Mouse (Mus musculus): ENCODE measurements around the gene Zbtb38. TPM values are rescaled to one million over a fixed set of nuclear protein-coding genes. Genes with fewer than 3 reads are reported as not detected.
"Not testable (repeated sequence)": the region's sequence is repeated elsewhere in the genome, so short reads cannot be mapped to it uniquely, and the experiment has no call there.

Gene Zbtb38
- polyA plus RNA-seq, 1 experiment from 2014 or later: 7.5 TPM

DNA sequence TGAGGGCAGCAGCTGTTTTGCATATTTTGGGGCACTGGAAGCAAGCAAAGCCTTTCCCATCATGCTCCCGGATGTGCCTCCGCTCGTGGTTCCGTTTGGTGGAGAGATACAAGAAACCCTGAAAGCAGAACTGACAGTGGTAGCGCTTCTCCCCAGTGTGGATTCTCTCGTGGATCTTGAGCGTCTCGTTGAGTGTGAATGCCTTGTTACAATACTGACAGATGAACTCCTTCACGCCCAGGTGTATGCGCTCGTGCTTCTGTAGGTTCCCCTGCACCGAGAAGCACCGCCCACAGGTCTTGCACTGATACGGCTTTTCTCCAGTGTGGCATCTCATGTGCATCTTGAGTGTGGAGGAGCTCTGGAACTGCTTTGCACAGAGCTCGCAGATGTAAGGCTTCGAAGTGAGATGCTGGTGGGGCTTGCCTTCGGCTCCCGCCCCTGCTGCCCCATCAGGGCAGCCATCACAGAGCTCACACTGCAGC is 67.0 kb downstream of the Zbtb38 start:
- WGBS (ENCODE audit: insufficient replicate concordance): 83% methylated on average over 18 of the region's 18 CpGs
- no peak overlapping the region for H3K27ac ChIP-seq (ENCODE audit: low read depth)
- no peak for ATAC-seq
- H3K27me3 ChIP-seq (ENCODE audit: insufficient read depth, low read length): no peaks in the 10 kb centered on the region
- no peak for DNase-seq
- no peak overlapping the region for H3K4me3 ChIP-seq (ENCODE audit: low read depth, low read length)
- H3K4me1 ChIP-seq (ENCODE audit: insufficient read depth): no peaks in the 10 kb centered on the region
- TF ChIP-seq CTCF (IDR thresholded peaks at IDR 0.05; ENCODE audit: low read depth) (no peak), EP300 (IDR thresholded peaks at IDR 0.05; ENCODE audit: low read depth) (no peak)
- no peak overlapping the region for H3K4me2 ChIP-seq (ENCODE audit: low read depth, low read length)
- H3K9me3 ChIP-seq (ENCODE audit: low read length): no peaks in the 10 kb centered on the region
- no peak overlapping the region for H3K9ac ChIP-seq (replicated peaks)
- H3K36me3 ChIP-seq (replicated peaks; ENCODE audit: insufficient read depth, low read length): peaks cover 28% of the 10 kb centered on the region

DNA sequence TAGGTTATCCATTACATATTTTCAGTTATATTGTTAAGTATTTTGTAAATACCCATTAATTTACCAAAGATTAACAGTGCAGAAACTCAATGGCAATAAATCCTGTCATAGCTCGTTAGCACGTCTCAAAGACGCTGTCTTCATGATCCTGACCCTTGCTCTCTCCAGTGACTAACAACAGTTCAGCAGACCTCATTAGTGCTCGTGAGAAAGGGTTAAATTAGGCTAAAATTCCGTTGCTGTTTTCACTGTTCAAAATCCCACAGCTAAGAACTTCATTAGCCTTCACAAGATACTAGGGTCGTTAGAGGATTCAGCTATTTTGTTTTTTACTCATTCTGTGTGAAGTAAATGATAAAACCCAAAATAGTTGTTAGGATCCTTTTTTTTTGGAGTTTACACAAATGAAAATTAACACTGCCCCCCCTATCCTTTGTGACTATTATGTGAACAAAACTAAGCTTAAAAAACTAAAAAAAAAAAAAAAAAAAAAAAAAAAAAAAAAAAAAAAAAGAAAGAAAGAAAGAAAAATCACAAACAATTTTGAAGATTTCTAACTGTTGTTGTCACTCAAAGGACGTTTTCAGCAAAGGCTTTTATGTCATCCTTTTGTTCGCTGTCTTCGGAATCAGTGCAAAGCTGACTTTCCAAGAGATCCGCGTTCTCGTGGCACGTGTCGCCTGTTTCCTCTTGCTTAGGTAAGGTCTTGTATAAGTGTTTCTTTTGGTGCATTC is 67.6 kb downstream of the Zbtb38 start:
- H3K9me3 ChIP-seq (ENCODE audit: low read length): no peaks in the 10 kb centered on the region
- ATAC-seq: no peak
- H3K4me3 ChIP-seq (ENCODE audit: low read depth, low read length): no peak overlapping the region
- no peak for DNase-seq
- TF ChIP-seq CTCF (IDR thresholded peaks at IDR 0.05; ENCODE audit: low read depth): no peak
- TF ChIP-seq EP300 (IDR thresholded peaks at IDR 0.05; ENCODE audit: low read depth): no peak
- no peak overlapping the region for H3K4me2 ChIP-seq (ENCODE audit: low read depth, low read length)
- WGBS (ENCODE audit: insufficient replicate concordance): 86% methylated on average over 14 of the region's 14 CpGs
- no peaks in the 10 kb centered on the region for H3K4me1 ChIP-seq (ENCODE audit: insufficient read depth)
- no peak overlapping the region for H3K27ac ChIP-seq (ENCODE audit: low read depth)
- H3K36me3 ChIP-seq (replicated peaks; ENCODE audit: insufficient read depth, low read length): peaks cover 28% of the 10 kb centered on the region
- no peak overlapping the region for H3K9ac ChIP-seq (replicated peaks)
- H3K27me3 ChIP-seq (ENCODE audit: insufficient read depth, low read length): no peaks in the 10 kb centered on the region

DNA sequence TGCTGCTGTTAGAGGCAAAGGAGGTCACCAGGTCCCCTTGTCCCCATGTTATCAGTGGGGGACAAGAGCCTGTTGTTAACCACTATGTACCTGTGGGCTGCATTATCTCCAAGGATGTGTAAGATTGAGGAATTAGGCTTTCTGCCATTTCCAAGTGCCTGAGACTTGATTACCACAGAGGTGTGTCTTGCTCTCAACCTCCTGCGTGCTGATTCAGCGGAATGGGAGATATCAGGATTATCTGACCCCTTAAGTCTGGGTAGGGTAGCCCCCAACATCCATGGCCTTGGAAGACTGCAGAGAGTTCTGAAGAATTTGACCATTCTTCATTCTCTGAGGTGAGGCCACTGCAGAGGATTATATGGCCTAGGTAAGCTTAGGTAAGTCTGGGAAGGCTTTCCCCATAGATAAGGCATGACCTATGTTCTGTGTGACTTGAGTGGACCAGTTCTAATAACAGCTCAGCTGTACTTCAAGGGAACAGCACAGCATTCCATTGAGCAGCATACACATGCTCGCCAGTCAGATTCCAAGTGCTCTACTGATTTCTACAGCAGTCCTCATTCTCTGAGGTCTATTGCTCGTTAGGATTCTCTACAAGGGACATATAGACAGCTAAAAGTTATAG is 68.4 kb downstream of the Zbtb38 start:
- H3K4me1 ChIP-seq (ENCODE audit: insufficient read depth): no peaks in the 10 kb centered on the region
- H3K4me2 ChIP-seq (ENCODE audit: low read depth, low read length): no peak overlapping the region
- H3K9me3 ChIP-seq (ENCODE audit: low read length): no peaks in the 10 kb centered on the region
- no peak overlapping the region for H3K9ac ChIP-seq (replicated peaks)
- H3K4me3 ChIP-seq (ENCODE audit: low read depth, low read length): no peak overlapping the region
- H3K36me3 ChIP-seq (replicated peaks; ENCODE audit: insufficient read depth, low read length): peaks cover 28% of the 10 kb centered on the region
- ATAC-seq (no peak), DNase-seq (no peak)
- H3K27me3 ChIP-seq (ENCODE audit: insufficient read depth, low read length): no peaks in the 10 kb centered on the region
- no peak overlapping the region for H3K27ac ChIP-seq (ENCODE audit: low read depth)
- 72% methylated on average over 4 of the region's 4 CpGs for WGBS (ENCODE audit: insufficient replicate concordance)
- TF ChIP-seq EP300 (IDR thresholded peaks at IDR 0.05; ENCODE audit: low read depth) (no peak), CTCF (IDR thresholded peaks at IDR 0.05; ENCODE audit: low read depth) (no peak)

DNA sequence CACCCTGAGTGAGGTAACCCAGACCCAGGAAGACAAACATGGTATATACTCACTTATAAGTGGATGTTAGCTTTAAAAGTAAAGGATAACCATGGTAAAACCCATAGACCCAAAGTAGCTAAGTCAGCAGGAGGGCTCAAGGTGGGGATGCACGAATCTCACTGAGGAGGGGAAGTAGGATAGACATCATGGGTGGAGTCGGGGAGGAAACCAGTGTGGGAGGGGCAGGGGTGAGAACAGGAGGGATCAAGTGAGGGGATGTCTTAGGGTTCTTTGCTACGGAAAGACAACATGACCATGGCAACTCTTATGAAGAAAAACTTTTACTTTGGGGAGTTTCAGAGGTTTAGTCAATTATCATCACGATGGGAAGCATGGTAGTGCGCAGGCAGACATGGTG is 74.0 kb downstream of the Zbtb38 start:
- TF ChIP-seq EP300 (IDR thresholded peaks at IDR 0.05; ENCODE audit: low read depth): no peak
- no peak for TF ChIP-seq CTCF (IDR thresholded peaks at IDR 0.05; ENCODE audit: low read depth)
- Histone ChIP-seq H3K36me3 (replicated peaks; ENCODE audit: insufficient read depth, low read length) (peaks cover under 1% of the 10 kb centered on the region; the same call in 1 of the 2 replicates), H3K27me3 (ENCODE audit: insufficient read depth, low read length) (no peaks in the 10 kb centered on the region), H3K27ac (ENCODE audit: low read depth) (no peak overlapping the region), H3K4me3 (ENCODE audit: low read depth, low read length) (no peak overlapping the region), H3K4me1 (ENCODE audit: insufficient read depth) (no peaks in the 10 kb centered on the region), H3K4me2 (ENCODE audit: low read depth, low read length) (no peak overlapping the region), H3K9me3 (ENCODE audit: low read length) (no peaks in the 10 kb centered on the region), H3K9ac (replicated peaks) (no peak overlapping the region)
- WGBS (ENCODE audit: insufficient replicate concordance): 59% methylated on average over 5 of the region's 5 CpGs
- DNase-seq (no peak), ATAC-seq (no peak)

DNA sequence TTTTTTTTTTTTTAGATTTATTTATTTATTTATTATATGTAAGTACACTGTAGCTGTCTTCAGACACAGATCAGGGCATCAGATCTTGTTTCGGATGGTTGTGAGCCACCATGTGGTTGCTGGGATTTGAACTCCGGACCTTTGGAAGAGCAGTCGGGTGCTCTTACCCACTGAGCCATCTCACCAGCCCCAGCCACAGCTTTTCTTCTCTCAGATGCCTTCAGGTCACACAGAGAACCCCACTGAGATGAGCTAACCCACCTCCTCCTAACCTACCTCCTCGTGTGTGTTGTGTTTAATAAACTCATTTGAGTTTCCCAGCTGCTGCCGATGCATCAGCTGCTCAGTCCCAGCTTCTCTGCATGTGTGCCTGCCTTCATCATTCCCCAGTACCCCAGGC is 74.9 kb downstream of the Zbtb38 start:
- not testable (repeated sequence) for H3K27me3 ChIP-seq (ENCODE audit: insufficient read depth, low read length); H3K27ac ChIP-seq (ENCODE audit: low read depth); ATAC-seq; H3K4me3 ChIP-seq (ENCODE audit: low read depth, low read length); H3K36me3 ChIP-seq (replicated peaks; ENCODE audit: insufficient read depth, low read length); H3K9ac ChIP-seq (replicated peaks); DNase-seq; H3K4me2 ChIP-seq (ENCODE audit: low read depth, low read length); H3K4me1 ChIP-seq (ENCODE audit: insufficient read depth); H3K9me3 ChIP-seq (ENCODE audit: low read length)
- 82% methylated on average over 5 of the region's 5 CpGs for WGBS (ENCODE audit: insufficient replicate concordance)

DNA sequence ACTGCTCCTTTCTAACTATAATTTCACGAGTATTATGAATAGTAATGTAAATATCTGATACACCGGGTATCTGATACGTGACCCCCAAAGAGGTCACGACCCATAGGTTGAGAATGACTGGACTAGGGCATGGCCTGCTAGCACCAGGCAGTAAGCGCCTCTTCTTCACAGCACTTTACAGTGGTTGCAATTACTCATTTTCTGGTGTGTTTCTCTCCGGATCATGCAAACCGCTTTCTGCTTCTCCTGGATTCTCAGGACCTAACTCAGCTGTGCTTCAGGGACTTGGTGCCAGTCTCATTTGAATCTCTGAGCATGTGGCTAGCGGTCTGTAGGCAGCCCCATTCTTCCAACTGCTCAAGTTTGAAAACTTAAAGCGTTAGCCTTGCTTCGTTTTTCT is 76.0 kb downstream of the Zbtb38 start:
- no peaks in the 10 kb centered on the region for H3K36me3 ChIP-seq (replicated peaks; ENCODE audit: insufficient read depth, low read length)
- H3K4me2 ChIP-seq (ENCODE audit: low read depth, low read length): no peak overlapping the region
- DNase-seq (no peak), ATAC-seq (no peak)
- H3K4me3 ChIP-seq (ENCODE audit: low read depth, low read length): no peak overlapping the region
- no peaks in the 10 kb centered on the region for H3K4me1 ChIP-seq (ENCODE audit: insufficient read depth)
- no peak overlapping the region for H3K9ac ChIP-seq (replicated peaks)
- no peaks in the 10 kb centered on the region for H3K27me3 ChIP-seq (ENCODE audit: insufficient read depth, low read length)
- no peaks in the 10 kb centered on the region for H3K9me3 ChIP-seq (ENCODE audit: low read length)
- TF ChIP-seq EP300 (IDR thresholded peaks at IDR 0.05; ENCODE audit: low read depth): no peak
- TF ChIP-seq CTCF (IDR thresholded peaks at IDR 0.05; ENCODE audit: low read depth): no peak
- WGBS (ENCODE audit: insufficient replicate concordance): 85% methylated on average over 10 of the region's 10 CpGs
- H3K27ac ChIP-seq (ENCODE audit: low read depth): no peak overlapping the region
